Mouse (Mus musculus): ENCODE results near the gene Psma1. TPM values are rescaled to one million over a fixed set of nuclear protein-coding genes. Genes with fewer than 3 reads are reported as not detected.

Psma1 gene
- polyA plus RNA-seq, 2 experiments, result 235 to 343 TPM

- no peak for ATAC-seq (ENCODE audit: low FRiP score, low read depth)
- Histone ChIP-seq H3K27ac (replicated peaks; ENCODE audit: low read depth, low read length) (no peak overlapping the region), H3K36me3 (ENCODE audit: control insufficient read depth, insufficient read depth, low read length) (no peaks in the 10 kb centered on the region), H3K4me2 (replicated peaks; ENCODE audit: low read depth, low read length, severe bottlenecking) (peak overlapping the region; percentile 20), H3K27me3 (ENCODE audit: control insufficient read depth, insufficient read depth, low read length) (no peaks in the 10 kb centered on the region), H3K9me3 (ENCODE audit: control insufficient read depth, low read length) (no peaks in the 10 kb centered on the region), H3K4me3 (replicated peaks; ENCODE audit: low read length) (no peak overlapping the region), H3K9ac (ENCODE audit: low read depth, low read length, severe bottlenecking) (no peak overlapping the region), H3K4me1 (ENCODE audit: control insufficient read depth, insufficient read depth, low read length) (0 out of 2 replicates have a peak, but pooled peaks cover 2% of the 10 kb centered on the region)
- peak; percentile 13 for DNase-seq (ENCODE audit: low spot score)
- 22% methylated on average over 12 of the region's 12 CpGs for WGBS
- no peak for TF ChIP-seq POLR2A (IDR thresholded peaks at IDR 0.05; ENCODE audit: borderline replicate concordance, extremely low read depth, insufficient read depth, insufficient read length)
Measured at GRCm38 (mm10) chr7:114292501-114292971, 16.6 kb upstream of the Psma1 start.

GRCm38 (mm10) chr7:114291461-114292335 is 15.8 kb upstream of the Psma1 start:
- DNase-seq (ENCODE audit: low spot score) (no peak), ATAC-seq (ENCODE audit: low FRiP score, low read depth) (no peak)
- no peaks in the 10 kb centered on the region for H3K27me3 ChIP-seq (ENCODE audit: control insufficient read depth, insufficient read depth, low read length)
- 0 out of 2 replicates have a peak, but pooled peaks cover 2% of the 10 kb centered on the region for H3K4me1 ChIP-seq (ENCODE audit: control insufficient read depth, insufficient read depth, low read length)
- H3K9me3 ChIP-seq (ENCODE audit: control insufficient read depth, low read length), result no peaks in the 10 kb centered on the region
- H3K4me2 ChIP-seq (replicated peaks; ENCODE audit: low read depth, low read length, severe bottlenecking), result no peak overlapping the region
- H3K27ac ChIP-seq (replicated peaks; ENCODE audit: low read depth, low read length), result no peak overlapping the region
- H3K36me3 ChIP-seq (ENCODE audit: control insufficient read depth, insufficient read depth, low read length), result no peaks in the 10 kb centered on the region
- H3K9ac ChIP-seq (ENCODE audit: low read depth, low read length, severe bottlenecking), result no peak overlapping the region
- no peak for TF ChIP-seq POLR2A (IDR thresholded peaks at IDR 0.05; ENCODE audit: borderline replicate concordance, extremely low read depth, insufficient read depth, insufficient read length)
- H3K4me3 ChIP-seq (replicated peaks; ENCODE audit: low read length), result no peak overlapping the region
- 54% methylated on average over 15 of the region's 15 CpGs for WGBS

- H3K9me3 ChIP-seq (ENCODE audit: control insufficient read depth, low read length), result no peaks in the 10 kb centered on the region
- no peak overlapping the region for H3K4me2 ChIP-seq (replicated peaks; ENCODE audit: low read depth, low read length, severe bottlenecking)
- 50% methylated on average over 5 of the region's 5 CpGs for WGBS
- no peak overlapping the region for H3K27ac ChIP-seq (replicated peaks; ENCODE audit: low read depth, low read length)
- H3K4me3 ChIP-seq (replicated peaks; ENCODE audit: low read length), result no peak overlapping the region
- no peaks in the 10 kb centered on the region for H3K36me3 ChIP-seq (ENCODE audit: control insufficient read depth, insufficient read depth, low read length)
- DNase-seq (ENCODE audit: low spot score), result no peak
- no peaks in the 10 kb centered on the region for H3K27me3 ChIP-seq (ENCODE audit: control insufficient read depth, insufficient read depth, low read length)
- ATAC-seq (ENCODE audit: low FRiP score, low read depth), result no peak
- H3K9ac ChIP-seq (ENCODE audit: low read depth, low read length, severe bottlenecking), result no peak overlapping the region
- no peak for TF ChIP-seq POLR2A (IDR thresholded peaks at IDR 0.05; ENCODE audit: borderline replicate concordance, extremely low read depth, insufficient read depth, insufficient read length)
- H3K4me1 ChIP-seq (ENCODE audit: control insufficient read depth, insufficient read depth, low read length), result 0 out of 2 replicates have a peak, but pooled peaks cover 2% of the 10 kb centered on the region
Measured at GRCm38 (mm10) chr7:114290078-114290506, 14.2 kb upstream of the Psma1 start.

GRCm38 (mm10) chr7:114284296-114284910 is 8.5 kb upstream of the Psma1 start:
- ATAC-seq (ENCODE audit: low FRiP score, low read depth) (no peak; the same call in 1 of the 2 replicates), DNase-seq (ENCODE audit: low spot score) (no peak)
- 87% methylated on average over 14 of the region's 14 CpGs for WGBS

GRCm38 (mm10) chr7:114283006-114283405 is 7.1 kb upstream of the Psma1 start:
- WGBS, result 81% methylated on average over 9 of the region's 9 CpGs
- no peak overlapping the region for H3K9ac ChIP-seq (ENCODE audit: low read depth, low read length, severe bottlenecking)
- H3K27me3 ChIP-seq (ENCODE audit: control insufficient read depth, insufficient read depth, low read length), result no peaks in the 10 kb centered on the region
- no peak overlapping the region for H3K4me3 ChIP-seq (replicated peaks; ENCODE audit: low read length)
- H3K27ac ChIP-seq (replicated peaks; ENCODE audit: low read depth, low read length), result no peak overlapping the region
- no peak overlapping the region for H3K4me2 ChIP-seq (replicated peaks; ENCODE audit: low read depth, low read length, severe bottlenecking)
- DNase-seq (ENCODE audit: low spot score), result no peak
- H3K9me3 ChIP-seq (ENCODE audit: control insufficient read depth, low read length), result no peaks in the 10 kb centered on the region
- no peaks in the 10 kb centered on the region for H3K4me1 ChIP-seq (ENCODE audit: control insufficient read depth, insufficient read depth, low read length)
- TF ChIP-seq POLR2A (IDR thresholded peaks at IDR 0.05; ENCODE audit: borderline replicate concordance, extremely low read depth, insufficient read depth, insufficient read length), result no peak
- no peak for ATAC-seq (ENCODE audit: low FRiP score, low read depth)
- no peaks in the 10 kb centered on the region for H3K36me3 ChIP-seq (ENCODE audit: control insufficient read depth, insufficient read depth, low read length)

More at GRCm38 (mm10) chr7:114284296-114284910, 8.5 kb upstream of the Psma1 start:
- Histone ChIP-seq H3K27ac (replicated peaks; ENCODE audit: low read depth, low read length) (no peak overlapping the region), H3K36me3 (ENCODE audit: control insufficient read depth, insufficient read depth, low read length) (no peaks in the 10 kb centered on the region), H3K4me3 (replicated peaks; ENCODE audit: low read length) (no peak overlapping the region), H3K4me1 (ENCODE audit: control insufficient read depth, insufficient read depth, low read length) (no peaks in the 10 kb centered on the region), H3K27me3 (ENCODE audit: control insufficient read depth, insufficient read depth, low read length) (no peaks in the 10 kb centered on the region), H3K9ac (ENCODE audit: low read depth, low read length, severe bottlenecking) (no peak overlapping the region), H3K9me3 (ENCODE audit: control insufficient read depth, low read length) (no peaks in the 10 kb centered on the region), H3K4me2 (replicated peaks; ENCODE audit: low read depth, low read length, severe bottlenecking) (no peak overlapping the region)
- TF ChIP-seq POLR2A (IDR thresholded peaks at IDR 0.05; ENCODE audit: borderline replicate concordance, extremely low read depth, insufficient read depth, insufficient read length), result no peak
